Mouse (Mus musculus) CH12F3 (cell line): ENCODE measurements around the gene Ajap1.

Experiments
- in situ Hi-C: fragments of 300-500 bp; cut with MboI; formaldehyde crosslinking; loops from 2 replicates; pipeline ENCODE4 v1.14.3; 2020; ENCODE audit warnings: low sequenced_read_pairs

The Ajap1 gene

DNA sequence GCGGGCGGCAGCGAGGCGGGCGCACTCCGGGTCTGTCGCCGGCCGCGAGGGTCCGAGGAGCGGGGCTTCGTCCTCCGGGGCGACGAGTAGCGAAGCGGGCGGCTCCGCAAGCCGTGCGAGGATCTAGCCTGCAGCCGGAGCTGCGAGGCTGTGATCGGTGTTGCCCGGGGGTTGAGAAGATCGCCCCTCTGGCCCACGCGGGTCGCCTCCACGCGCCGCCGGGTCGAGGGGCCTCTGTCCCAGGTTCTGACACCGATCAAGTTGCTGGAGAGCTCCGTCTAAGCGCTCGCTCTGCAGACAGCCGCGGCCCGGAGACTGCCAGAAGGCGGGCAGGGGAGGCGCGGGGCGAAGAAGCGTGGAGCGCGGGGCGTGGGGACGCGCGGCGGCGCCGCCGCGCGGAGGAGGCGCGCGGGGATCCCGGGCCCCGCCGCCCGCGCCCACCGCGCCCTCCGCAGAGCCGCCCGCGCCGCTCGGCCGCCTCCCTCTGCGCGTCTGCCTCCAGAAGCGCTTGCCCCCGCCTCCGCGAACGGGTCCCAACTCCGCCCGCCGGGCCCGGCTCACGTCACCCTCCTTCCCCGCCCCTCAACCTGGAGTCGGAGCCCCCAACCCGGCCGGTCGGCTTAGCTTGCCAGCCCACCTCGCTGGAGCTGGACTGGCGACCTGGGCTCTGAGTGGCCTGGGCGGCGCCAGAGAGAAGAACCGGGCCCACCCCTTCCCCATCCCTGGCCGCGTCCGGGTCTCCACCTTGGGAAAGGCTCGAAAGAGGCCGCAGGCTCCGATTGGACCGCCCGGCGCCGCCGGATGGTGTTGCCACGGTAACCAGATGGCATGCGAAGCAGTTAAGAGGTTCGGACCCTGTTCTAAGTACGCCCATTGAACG lies at the start of gene Ajap1:
TSS of gene Ajap1 (minus strand) at position 353 of the 880 bp plus-strand sequence.
- in situ Hi-C loops = no loop called here

DNA sequence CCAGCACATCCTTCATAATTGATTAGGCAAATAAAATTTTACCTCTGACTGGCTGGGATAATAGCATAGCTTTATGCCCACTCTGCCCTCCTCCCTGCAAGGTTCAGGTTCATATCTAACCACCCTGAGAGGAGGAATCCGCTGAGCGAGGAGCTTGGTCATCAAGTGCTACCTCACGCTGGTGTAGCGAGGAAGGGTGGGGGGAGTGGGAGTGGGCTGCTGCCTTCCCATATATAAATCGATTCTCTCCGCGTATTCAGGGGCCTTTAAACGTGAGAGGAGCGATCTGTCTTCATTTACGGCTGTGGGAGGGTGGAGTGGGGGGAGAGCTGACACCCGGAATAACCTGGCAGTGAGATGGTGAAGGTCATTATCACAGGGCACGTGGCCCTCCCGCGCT lies 47.9 kb upstream of the Ajap1 start:
- in situ Hi-C loops = no loop called here

DNA sequence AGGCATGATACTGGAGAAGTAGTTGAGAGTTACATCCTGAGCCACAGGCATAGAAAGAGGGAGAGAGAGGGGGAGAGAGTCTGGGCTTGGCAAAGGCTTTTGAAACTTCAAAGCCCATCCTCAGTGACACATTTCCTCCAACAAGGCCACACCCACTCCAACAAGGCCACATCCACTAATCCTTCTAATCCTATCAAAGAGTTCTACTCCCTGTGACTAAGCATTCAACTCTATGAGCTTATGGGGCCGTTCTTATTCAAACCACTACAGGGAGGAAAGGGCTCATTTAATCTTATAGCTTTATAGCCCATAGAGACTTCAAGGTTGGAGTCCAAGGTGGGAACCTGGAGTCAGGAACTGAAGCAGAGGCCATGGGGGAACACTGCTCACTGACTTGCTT lies 39.0 kb upstream of the Ajap1 start:
- in situ Hi-C loops = no loop called here

DNA sequence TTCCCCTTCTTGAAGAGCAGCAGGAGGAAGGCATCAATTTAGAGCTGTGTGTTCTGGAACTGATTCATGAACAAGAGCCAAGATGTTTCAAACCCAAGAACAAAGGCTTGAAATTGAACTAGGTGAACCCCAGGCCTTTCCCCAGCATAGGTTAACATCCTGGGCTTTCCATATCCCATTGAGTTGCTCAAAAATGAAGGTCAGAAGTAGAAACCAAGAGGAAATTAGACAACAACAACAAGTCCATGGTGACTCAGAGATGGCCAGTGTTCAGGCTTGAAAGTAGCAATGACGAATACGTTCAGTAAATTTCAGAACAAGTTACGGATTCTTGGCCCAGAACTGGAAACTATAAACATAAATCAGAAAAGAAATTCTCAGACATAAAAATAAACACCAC lies 37.3 kb upstream of the Ajap1 start:
- in situ Hi-C loops = no loop called here

DNA sequence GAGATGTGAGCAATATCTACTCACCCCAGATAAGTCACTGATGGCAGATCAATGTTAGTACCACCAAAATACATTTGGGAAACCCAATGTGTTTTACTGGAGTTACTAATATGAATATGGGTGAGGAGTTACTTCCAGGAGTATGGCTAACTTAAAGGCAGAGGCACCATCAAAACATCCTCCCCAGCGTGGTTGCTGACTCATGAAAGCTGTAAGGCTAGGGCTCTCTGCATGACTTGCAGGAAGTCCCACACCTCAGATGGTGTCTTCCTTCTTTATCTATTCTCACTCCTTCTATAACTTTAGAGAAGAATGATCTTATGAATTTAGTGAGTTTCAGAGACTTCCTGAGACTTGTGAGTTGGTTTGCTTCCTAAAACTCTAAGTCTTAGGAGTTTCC lies 36.7 kb upstream of the Ajap1 start:
- in situ Hi-C loops = no loop called here

DNA sequence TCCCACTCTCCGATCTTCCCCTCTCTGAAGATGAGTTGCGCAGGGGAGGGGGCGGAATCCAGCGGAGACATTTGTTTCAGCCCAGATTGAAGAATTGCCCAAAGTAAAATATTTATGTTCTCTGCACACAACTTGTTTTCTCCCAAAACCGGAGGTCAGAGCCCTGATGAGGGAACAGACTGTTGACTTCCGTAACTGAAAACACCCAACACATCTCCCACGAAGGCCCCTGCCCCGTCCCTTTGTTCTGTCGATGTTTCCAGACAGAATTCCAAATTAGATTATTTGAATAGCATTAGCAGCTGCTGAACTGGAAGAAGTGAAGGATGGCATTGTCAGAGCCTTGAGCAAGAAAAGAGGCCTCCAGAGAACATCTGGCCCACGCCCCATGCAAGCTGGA lies 33.2 kb upstream of the Ajap1 start:
- in situ Hi-C loops = no loop called here

DNA sequence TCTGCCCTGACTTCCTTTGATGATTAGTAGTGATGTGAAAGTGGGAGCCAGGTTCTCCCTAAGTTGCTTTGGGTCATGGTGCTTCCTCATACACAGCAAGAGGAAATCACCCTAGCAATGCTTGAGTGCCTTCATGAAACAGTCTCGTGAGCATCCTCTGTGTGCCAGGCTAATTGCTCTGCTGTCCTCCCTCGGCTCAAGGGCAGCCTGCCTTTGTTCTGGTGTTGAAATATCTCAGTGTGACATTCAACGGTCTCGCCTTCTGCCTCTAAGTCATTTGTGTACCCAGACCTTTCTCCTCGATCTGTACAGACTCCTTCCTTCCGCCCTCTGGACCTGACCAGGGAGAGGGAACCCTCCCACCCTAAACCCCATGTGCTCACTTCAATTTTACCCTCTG lies 31.5 kb upstream of the Ajap1 start:
- in situ Hi-C loops = no loop called here

DNA sequence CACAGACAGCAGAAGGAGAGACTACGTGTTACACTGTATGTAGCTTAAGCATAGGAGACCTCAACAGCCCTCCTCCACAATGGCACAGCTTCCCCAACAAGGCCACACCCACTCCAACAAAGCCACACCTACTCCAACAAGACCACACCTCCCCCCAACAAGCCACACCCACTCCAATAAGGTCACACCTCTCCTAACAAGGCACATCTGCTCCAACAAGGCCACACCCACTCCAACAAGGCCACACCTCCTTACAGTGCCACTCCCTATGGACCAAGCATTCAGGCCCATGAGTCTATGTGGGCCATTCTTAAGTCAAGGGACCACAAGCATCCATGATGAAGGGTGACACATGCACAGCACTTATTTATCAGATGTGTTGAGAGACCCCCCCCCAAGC lies 28.9 kb upstream of the Ajap1 start:
- in situ Hi-C loops = no loop called here

DNA sequence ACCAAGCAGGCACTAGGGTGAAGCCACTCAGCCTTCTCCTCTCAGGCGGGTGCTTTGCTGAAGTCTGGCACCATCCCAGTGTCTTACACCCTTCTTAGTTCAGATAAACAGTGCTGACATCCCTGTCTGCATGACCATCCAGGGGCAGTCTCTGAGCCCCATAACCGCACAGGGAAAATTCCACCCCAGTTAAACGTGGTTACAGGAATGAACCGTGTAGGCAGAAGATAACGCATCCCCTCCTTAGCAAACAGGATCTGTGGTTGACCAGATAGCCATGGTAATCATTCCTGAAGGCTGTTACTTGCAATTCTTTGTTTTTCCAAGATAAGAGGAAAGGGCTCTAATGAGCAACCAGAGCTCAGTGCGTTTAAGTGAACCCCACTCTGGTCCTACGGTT lies 19.3 kb upstream of the Ajap1 start:
- in situ Hi-C loops = no loop called here

DNA sequence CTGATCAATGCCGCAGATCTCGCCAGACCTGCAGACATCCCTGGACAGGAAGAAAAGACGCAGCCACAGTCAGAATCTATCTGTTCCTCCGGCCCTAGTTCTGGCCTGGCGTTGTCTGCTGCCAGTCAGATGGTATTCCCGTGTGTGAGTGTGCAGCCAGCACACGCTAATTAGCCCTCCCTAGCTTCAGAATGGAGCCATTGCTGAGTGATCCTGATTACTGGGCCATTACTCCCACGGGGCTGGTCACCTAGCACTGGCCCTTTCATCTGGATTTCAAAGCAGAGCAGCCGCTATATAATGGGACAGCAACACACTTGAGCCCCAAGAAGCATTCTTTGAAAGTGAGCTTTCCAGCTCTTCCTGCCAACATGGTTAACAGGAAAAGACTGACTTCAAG lies 9.8 kb upstream of the Ajap1 start:
- in situ Hi-C loops = no loop called here

DNA sequence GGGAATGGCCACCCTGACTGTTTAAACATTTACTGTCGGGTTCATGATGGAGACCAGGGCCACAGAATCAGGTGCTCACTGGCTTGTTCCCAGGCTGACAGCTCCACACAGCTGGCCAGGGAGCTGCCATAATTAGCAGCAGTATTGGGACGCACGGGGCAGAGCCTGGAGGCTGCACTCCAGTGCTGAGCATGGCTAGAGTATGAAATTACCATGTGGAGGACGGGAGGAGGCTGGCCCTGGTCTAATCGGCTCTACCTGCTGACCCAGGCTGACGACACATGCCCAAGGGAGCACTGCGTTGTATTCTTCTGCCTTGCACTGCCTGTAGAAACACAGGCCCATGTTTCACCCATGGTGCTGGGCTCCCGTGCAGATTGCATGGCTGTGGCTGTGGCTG lies 6.5 kb upstream of the Ajap1 start:
- in situ Hi-C loops = no loop called here

DNA sequence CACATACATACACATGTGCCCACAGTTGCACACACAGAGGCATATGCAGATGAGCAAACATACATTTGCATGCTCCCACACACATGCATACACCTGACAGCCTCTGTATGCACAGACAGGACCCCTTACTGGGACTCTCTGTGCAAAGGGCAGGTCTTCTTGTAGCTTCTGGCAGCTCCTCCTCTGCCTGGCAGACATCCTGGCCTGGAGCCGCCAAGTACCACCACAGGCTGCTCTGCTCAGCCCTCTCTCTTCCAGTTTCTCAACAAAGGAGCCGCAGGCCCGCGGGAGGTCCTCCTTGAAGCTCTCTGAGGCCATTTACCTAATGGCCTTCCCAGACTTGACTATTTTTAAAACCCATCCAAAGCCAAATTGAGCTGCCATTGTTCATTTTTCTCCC lies 3.3 kb upstream of the Ajap1 start:
- in situ Hi-C loops = no loop called here

DNA sequence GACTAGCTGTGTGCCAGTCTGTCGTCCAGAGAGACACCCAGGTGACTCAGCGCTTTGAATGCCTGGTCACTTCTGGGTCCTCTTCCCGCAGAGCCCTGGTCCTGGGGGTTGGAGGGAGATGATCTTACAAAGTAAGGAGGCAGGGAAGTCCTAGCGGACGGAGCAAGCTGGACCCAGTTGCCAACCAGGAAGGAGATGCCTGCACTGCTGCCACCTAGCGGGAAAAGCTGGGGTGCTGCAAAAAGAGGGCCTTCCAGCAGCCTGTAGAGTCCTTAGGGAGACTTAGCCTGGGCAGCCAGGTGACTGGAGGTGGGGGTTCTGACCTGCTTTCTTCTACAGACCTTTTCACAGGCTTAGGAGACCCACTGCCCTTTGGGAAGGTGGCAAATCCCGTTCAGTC lies 1.8 kb upstream of the Ajap1 start:
- in situ Hi-C loops = no loop called here

DNA sequence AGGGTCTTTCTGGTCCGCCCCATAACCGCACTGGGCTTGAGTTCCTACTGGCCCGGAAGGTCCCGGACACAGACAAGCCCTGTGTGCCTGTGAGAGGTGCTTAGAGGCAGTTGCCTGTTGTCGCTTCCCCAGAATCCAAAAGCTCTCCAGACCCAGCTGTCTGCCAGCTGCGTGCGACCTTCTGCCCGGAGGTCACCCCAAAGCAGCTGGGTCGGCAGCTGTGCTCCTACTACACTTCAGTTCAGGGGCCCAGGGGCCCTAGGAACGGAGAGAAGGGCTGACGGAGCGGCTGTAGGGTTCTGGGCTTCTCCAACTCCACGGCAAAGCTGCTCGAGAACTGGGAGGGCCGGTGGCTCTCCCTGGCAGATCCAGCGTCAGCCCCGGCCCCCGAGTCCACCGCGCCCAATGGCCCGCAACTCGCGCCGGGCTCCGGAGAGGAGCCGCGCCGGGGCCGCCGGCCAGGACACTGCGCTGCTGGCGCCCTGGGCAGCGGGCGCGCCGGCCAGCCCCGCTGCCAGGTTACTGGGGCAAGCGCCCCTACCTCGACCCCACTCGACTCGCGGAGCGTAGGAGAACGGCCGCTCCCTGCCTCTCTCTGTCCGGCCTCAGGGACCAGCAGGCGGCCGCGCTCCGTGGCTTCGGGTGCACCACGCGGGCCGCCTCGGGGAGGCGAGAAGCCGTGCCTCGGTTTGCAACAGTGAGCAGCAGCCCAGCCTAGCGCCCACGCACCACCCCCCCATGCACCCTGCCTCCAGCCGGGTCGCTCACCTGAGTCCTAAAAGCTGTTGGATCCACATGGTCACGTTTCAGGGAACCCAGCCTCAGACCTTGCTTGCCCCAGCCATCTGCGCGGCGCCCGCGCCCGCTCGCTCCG lies 1.0 kb downstream of the Ajap1 start:
- in situ Hi-C loops = no loop called here

DNA sequence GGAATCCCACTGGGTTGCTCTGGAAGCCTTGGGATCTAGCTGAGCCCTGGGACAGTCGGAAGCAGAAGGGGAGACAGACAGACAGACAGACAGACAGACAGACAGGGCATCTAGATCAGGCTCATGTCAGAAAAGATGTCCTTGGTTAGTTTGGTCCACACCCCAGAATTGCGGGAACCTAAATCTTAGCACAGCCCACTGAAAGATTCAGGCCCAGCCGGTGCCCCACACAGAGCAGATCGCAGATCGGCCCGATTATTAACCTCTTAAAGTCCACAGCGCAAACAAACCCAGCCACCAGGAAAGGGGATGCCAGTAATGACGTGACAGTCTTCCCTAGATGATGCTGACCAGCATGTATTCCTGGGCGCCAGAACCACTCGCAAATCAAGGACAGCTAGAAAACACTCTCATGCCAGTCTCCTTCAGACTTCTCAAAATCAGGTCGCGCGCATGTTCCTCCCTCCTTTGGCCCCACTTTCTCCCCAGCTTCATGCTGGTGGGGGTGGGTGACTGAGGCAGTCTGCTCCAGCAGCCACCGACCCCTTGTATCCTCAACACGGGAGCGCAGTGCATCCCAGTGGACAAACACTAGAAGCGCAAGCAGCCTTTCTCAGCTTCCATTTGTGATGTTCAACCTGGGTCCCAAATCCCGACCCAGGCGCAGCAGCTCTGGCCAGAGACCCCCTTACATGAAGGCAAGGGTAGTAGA lies 1.9 kb downstream of the Ajap1 start:
- in situ Hi-C loops = no loop called here

DNA sequence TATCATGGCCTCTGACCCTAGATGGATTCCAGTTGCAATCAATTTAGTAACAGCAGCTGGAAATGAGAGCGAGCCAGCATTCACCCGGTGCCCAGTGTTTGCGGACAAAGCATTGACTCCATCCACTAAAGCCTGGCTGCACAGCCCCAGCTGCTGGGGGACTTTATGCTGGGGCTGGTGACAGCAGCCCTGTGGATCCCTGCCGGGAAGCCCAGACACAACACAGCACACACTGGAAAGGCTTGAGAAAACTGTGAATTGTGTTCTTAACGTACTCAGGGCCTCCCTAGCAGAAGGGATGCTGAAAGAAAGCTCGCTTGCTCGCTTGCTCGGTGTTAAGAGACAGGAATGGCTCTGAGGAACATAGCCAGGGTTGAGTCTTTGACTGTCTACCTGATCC lies 3.5 kb downstream of the Ajap1 start:
- in situ Hi-C loops = no loop called here

DNA sequence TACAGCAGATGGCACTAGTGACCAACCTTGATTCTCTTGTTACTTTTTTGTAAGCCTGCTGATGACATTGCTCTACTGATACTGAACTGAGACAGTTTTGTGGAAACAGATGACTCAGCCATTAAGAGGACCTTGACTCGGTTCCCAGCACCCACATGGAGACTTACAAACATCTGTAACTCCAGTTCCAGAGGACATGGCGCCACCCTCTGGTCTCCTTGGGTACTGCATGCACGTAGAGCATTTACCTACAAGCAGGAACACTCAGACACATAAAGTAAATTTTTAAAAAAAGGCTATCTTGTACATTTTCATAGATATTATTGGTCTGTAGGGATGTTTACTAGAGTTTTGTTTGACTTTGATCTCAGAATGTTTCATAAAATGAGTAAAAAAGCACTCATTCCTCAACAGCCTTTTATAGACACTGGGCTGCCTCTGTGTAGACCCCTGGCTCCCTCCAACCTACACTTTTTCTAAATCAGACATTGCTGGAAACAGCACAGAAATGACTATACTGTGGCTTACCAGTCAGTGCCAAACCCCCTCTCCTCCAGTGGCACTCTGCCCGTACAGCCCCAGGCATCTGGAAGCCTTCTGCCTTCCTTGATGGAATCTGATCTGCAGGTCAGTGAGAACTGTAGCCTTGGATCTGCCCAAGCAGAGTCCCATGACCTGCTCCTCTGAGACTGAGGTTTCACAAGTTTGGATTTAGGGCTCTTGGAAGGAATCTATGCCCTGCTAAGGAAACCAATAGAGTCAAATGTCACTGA lies 8.9 kb downstream of the Ajap1 start:
- in situ Hi-C loops = no loop called here

DNA sequence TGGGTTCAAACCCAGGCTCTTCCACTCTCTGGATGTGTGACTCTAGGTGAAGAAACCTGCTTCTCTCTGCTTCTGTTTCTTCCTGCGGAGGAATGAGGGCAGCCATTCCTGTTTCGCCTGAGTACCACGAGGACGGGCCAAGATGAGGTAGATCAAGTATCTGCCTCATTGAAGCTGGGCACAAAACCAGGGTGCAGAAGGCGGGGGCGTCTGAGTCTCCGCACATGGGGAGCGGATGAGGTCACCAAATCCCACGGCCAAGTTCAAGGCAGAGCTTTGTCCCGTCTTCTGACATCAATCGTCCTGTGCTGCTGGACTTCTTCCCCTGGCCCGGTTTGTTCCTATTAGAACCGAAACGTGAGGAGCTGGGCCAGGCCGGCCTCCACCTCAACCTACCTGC lies 12.9 kb downstream of the Ajap1 start:
- in situ Hi-C loops = no loop called here

DNA sequence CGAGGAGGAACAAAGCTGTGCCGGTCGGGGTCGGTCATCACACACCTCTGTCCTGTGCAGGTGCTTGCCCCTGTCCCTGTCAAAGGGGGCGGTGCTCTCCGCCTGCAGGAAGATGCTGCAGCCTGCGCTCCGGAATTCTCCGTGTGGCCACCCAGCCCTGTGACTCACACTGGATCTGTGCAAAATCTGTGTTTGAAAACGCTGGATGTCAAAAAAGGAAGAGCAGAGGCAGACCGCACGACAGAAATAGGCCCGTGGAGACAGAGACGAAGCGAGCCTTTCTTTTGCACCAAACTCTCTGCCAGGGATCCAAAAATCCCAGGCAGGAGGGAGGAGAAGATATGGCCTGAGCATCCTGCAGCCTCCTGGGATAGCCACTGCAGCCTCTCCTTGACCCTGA lies 22.7 kb downstream of the Ajap1 start:
- in situ Hi-C loops = no loop called here

DNA sequence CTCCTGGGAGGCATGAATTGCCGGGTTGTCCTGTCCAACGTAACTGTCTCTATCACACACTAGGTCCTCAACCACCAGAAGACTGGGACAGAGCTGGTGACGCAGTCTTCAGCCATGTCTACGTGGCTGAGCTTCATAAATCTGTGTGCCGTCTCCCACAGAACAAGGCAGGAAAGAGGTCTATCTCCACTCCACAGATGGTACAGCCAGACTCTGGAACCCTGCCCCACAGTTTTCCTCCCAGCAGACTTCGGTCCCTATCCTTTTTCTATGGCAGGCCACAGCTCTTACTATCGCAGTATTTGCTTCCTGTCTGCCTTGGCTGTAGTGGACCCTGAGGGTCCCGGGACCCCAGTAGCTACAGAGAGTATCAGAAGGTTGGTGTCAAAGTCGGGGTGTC lies 23.1 kb downstream of the Ajap1 start:
- in situ Hi-C loops = no loop called here

DNA sequence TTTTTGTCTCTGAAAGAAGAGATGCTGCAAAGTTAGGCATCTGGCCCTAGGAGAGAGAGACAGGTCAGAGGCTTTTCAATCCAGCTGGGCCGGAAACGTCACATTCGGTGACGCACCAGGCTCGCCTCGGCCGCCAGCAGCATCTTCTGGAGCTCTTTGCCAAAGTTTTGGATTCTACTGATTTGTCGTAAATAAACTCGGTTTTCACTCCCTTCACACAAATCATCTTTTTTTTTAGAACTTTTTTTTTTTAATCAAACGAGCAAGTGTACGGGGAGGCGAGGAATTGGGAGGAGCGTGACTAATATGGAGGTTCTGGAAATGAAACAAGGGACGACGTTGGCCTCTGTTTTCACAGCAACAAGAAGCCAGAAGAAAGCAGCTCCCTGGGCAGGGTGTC lies 23.8 kb downstream of the Ajap1 start:
- in situ Hi-C loops = no loop called here
